Mouse (Mus musculus) retina, embryonic 14.5 days (tissue): ENCODE measurements around the gene Traf3ip3.

Experiments used
- DNase-seq: peaks from one replicate; pipeline ENCODE4 v3.0.0-alpha.2; 2015; ENCODE audit warnings: low spot score

Gene Traf3ip3

DNA sequence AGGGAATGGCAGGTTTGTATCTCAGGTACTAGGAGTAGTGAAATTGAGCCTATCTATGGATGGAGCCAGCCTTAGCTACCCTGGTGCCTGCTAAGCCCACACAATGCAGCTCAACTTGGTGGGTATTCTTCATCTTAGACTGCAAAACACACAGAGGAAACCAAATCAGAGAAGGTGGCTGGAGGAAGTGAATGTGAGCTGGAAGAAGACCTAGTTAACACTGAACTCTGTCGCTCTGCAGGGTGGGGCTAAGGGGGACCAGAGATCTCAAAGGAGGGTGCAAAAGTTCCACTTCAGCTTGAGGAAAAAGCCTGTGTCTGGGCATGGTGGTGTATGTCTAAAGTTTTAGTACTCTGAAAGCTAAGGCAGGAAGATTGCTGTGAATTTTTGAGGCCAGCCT is 41.9 kb downstream of the Traf3ip3 start:
- no peak for DNase-seq

DNA sequence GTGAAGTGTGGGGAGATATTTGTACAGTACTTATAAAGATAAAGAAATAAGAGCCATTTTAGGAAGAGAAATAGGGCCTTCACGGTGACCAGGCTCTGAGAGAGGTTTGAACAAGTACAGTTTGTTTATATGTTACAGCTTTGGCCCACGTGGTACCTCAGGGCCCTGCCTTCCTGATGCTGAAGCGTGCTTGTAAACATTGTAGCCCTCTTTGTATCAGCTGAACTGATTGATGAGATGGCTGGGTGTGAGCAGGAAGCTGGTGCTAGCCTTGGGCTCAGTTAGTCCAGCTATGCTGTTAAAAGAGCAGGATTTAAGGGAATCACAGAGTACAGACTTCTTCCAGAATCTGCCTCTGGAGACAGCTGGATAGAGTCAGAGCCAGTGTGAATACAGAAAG is 42.3 kb downstream of the Traf3ip3 start:
- no peak for DNase-seq

DNA sequence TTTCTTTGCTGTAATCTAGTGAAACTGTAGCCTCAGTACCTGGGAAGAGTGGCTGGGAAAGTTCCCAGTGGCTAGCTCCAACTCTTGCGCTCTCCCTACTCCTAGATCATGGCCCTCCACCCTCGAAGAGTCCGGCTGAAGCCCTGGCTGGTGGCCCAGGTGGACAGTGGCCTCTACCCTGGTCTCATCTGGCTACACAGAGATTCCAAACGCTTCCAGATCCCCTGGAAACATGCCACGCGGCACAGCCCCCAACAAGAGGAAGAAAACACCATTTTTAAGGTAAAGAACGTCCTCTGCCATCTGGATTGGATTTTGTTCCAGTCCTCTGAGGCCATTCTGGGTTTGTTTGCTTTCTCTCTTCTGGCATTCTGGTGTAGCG is 44.4 kb downstream of the Traf3ip3 start:
- no peak for DNase-seq

DNA sequence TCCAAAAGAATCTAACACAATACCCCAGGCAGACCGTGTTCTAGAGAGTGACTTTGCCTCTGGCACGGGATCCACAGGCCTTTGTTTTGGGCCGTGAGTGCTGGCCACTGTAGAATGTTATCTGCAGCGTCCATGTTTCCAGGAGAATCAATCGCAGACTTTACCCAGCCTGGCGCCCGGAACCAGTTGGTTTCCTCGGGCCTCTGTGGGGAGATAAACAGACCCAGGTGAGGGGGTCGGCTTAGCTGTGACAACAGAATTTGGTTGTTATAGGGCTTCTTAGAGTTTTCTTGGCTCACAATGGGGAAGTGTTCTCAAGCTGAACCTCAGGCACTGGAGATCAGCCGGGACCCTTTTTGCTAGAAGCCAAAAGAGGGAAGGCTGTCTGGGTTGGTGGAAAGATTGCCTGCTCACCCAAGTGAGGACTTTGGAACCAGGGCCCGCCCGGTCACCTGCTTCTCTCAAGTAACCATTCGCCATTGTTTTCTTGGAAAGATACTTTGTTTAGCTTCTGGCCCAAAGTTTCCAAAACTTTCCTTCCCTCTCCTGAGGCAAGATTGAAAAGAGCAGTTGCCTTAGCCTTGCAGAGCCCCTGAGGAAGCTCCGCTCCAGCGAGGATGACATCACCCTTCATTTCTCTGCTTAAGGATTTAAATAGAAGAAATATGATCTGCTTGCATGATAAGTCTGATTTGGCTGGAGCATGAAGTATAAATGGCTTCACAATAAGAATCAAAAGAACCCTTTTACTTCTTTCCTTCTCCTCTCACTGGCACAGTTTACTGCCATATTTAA is 45.0 kb downstream of the Traf3ip3 start:
- DNase-seq: no peak

DNA sequence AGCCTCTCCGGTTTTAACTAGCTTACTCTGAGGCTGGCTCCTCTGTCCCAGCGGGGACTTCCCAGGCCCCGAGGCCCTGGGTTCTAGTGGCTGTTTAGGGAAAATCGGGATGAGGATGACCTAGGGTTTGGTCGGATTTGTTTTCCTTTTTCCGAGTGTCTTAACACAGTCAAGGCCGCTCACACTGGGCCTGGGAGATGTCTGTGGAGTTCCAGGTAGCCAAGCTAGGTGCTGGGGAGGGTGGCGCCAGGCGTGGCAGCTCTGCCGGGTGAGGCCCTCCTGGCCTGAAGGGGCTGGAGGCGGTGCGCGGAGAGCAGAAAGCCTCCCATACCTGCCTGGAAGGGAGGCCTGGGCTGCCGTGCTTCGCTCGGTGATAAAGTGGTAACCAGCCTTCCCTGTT is 47.9 kb downstream of the Traf3ip3 start:
- no peak for DNase-seq

DNA sequence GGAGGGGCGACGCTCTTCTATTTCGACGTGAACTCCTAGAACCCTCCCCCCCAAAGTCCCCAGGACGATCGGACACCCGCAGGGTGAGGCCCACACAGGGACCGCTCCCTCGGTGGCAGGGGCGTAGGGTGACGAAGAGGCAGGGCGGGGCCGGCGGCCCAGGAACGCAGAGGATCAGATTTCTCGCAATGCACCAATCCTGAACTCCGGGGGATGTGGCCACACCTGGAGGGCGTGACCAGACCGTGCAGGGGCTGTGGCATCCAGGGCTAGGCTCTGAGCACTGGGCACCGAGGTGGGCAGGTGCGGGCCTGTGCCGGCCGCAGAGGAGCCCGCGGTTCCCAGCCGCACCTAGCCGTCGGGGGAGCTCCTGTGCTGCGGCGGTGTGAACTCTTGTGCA is 48.6 kb downstream of the Traf3ip3 start, which contains the start of gene Irf6:
TSS of gene Irf6 (plus strand) at position 240 of the 400 bp plus-strand sequence.
- DNase-seq: peak; percentile 44

DNA sequence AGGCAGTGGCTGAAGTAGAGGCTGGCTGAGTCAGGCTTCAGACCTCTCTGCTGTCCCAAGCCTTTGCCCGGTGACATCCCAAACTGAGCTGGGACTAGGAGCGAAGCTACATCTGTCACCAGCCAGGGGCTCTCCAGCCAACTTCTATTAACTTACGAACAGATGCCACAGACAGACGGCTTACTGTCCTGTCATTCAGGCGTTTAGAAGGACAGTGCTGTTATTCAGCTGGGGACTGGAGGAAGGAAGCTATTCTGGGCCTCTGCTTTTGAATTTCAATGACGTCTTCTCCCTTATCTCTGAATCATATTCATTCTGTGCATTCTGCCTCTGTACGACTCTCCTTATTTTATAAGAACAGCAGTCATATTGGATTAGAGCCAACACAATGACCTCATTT is 50.4 kb downstream of the Traf3ip3 start:
- DNase-seq: no peak

DNA sequence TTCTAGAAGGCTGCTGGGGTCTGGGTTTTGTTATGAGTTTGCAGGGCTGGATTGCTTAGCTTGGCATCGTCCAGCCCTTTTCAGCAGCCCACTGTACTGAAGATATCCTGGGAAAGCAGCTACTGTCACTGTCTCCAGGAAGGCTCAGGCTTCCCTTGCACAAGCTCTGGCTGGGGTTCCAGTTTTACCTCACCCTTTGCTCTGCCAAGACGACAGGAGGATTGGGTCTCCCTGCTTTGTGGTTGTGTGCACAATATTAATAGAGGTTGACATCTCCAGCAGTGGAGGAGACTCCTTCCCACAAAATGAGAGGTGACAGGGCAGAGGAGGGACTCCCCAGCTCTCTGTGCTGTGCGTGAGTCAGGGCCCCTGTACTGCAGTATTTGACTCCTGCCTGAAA is 52.3 kb downstream of the Traf3ip3 start:
- DNase-seq: no peak

DNA sequence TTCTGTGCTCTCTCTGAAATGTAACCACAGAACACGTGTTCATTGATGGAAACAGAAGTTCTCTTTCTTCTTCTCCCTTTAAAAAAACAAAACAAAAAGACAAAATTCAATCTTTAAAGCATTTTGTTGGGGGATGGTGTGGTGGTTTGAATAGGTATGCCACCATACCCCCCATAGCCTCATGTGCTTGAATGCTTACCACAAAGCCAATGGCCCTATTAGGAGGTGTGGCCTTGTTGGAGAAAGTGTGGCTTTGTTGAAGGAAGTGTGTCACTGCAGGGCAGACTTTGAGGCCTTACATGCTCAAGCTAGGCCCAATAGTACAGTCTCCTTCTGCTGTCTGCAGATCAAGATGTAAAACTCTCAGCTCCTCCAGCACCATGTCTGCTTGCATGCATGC is 55.1 kb downstream of the Traf3ip3 start:
- DNase-seq: no peak

DNA sequence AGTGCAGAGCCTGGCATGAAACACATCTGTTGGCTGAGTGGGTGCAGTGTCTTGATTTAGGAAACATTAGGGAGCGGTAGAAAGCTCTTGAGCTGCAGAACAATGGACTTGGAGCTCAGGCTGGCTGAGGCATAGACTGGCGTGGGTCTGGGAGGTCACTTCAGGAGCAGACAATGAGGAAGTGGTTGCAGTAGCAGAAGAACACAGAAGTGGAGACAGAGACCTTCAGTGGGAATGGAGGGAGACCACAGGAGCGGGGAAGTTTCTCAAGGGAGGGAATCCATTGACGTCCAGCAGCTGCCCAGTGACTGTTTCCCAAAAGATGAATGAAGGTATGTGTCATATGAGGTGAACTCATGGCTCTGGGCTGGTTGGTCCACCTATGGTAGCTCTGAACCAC is 56.4 kb downstream of the Traf3ip3 start:
- DNase-seq: no peak

DNA sequence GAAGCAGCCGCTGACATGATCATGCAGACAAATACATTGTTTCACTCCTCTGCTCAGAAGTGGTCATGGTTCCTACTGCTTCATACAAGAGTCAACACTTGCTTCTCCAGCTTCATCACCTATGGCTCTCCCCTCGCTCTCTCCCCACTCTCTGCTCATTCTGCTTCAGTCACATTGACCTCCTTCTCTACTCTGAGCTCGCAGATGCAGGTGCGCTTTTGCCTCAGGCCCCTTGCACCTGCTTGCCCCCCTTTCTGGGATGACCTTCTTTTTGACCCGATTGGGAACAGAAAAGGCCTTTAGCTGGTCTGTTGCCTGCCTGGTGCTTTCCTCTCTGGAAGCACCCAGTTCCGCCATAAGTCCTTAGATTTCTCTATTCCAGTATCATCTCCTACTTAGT is 57.0 kb downstream of the Traf3ip3 start:
- DNase-seq: no peak

DNA sequence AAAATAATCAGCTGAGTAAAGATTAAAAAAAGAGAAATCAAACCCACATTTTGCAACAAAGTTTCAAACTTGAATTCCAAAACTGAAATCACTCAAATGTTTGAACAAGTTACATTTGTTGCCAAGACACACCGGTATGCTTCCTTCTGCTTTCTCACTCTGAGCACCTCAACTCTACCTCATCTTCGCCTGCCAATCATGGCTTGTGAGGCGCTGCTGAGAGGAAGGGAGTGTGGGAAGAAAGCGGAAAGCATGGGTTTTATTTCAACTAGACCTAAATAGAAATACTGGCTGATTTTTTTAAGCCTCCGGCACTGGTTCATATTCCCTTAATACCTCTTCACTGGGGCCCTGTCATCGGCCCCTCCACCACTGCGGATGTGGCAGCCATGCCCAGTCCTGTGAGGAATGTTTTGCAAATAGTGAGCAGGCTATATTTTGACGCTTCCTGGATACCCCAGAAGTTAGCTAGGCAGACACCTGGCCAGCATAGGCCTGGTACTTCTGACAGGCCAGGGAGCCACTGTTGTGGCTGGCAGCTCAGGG is 58.9 kb downstream of the Traf3ip3 start:
- no peak for DNase-seq

DNA sequence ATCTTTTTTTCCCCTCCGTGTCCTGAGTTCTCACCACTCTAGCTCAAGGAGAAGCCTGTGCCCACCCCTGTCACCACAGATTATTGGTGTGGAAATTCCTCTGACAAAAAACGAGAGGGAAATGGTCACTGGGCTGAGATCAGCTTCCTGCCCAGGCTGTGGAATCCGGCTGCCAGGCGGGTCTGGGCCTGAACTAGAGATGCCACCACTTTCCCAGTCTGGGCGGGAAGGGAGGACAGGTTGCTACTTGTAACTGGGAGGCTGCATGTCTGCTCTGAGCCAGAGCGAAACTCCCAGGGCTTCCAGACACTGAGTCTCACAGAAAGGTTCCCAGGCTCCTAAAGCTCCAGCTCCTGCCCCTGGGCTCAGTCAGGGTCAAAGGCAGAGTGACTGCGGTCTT is 60.4 kb downstream of the Traf3ip3 start:
- no peak for DNase-seq

DNA sequence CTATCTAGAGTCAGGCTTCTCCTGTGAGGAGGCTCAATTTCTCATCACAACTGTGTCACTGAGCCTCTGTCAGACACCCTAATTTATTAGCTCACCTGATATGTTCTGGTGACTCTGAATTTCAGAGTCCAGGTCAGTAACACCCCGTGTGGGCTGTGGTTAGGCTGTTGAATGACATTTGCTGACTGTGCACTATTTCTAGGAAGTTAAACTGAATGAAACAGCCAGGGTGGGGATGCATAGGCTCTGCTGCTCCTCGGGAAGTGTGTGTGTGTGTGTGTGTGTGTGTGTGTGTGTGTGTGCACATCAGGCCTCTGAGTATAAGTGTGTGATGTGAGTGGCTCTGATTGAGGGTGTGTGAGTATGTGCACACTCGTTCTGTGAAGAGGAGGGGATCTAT is 62.8 kb downstream of the Traf3ip3 start:
- DNase-seq: no peak

DNA sequence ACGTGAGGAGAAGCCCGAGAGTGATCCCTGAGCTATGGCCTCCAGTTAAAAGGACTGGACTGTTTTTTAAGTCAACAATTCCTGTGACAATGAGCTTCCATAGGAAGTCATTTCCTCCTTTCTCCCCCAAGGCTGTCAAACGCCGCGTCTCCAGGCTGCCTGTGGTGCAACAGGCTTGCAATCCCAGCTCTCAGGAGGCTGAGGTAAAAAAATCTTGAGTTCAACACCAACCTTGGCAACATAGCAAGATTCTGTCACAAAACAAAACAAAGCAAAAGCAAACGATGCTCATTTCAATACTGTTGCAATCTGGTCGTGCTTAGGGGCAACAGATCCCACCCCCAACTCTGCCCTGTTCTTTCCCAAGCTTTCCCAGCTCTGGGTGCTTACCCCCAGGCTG is 63.4 kb downstream of the Traf3ip3 start:
- no peak for DNase-seq

DNA sequence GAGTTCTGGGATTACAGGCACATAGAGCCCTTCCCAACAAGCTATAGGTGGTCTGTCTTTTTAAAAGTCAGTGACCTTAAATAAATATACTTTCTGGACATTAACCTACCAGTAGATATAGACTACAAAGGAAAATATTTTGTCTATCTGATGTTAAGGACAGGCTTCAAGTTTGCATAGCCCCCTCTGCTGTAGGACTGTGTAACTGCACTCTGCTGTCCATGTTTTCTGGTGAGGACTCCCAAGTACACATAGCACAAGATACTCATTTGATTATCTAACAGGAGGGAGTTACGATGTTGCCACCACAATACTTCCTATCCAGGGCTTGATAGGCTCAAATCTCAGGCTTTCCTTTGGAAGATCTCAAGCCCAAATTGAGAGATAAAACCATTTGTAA is 67.8 kb downstream of the Traf3ip3 start:
- peak; percentile 31 for DNase-seq

DNA sequence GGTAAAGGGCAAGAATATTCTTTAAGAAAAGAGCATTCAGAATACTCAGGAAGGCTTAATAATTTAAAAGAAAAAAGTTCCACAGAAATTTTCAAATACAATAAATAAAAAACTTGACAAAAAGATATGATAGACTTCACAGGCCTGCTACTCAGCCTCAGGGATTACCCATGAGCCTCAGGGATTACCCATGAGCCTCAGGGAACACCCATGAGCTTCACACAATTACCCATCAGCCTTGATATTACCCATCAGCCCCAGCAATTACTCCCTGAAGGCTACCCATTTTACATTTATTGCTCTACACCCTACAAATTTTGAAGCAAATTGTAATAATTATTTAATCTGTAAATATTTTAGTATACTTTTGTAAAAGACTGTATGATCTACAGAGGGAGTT is 69.1 kb downstream of the Traf3ip3 start:
- DNase-seq: no peak

DNA sequence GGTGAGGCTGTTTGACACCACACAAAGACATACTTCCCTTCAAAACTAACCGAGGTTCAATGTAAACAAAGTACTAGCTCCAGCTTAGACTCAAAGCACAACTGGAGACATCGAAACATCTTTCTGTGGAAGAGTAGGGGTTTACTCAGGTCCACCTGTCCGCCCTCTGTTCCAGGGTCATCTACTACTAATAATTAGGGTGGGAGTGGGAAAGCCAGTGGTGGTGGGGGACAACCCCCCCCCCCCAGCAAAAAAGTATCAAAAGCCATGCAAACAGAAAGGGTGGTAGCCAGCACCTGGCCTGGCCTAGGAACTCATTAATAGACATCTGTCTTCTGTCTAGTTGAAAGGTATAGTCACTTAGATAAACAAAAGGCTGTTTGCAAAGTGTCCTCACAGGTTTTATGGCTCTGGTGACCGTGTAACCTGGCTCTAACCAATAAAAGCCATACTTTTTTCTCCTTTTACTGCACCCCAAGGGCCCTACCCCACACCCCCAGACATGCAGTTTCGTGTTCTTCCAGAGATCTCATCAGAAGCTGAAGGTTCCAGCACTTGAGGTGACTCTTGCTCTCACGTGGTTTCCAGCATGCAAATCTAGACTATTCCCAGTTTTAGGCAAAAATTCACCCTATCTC is 70.1 kb downstream of the Traf3ip3 start:
- no peak for DNase-seq

DNA sequence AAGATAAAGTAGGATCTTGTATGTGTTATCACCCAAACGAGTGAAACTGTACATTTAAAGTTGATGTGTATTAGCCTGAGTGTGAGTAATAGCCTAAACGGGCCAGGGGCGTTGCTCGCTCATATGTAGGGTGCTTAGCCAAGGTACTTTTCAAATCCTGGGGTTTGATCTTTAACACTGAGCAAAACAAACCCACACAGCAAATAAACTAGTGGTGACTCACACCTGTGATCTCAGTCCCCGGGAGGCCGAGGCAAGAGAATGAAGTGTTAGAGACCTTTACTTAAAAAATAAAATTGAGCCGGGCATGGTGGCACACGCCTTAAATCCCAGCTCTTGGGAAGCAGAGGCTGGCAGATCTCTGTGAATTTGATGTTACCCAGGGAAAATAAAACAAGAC is 70.7 kb downstream of the Traf3ip3 start:
- no peak for DNase-seq

DNA sequence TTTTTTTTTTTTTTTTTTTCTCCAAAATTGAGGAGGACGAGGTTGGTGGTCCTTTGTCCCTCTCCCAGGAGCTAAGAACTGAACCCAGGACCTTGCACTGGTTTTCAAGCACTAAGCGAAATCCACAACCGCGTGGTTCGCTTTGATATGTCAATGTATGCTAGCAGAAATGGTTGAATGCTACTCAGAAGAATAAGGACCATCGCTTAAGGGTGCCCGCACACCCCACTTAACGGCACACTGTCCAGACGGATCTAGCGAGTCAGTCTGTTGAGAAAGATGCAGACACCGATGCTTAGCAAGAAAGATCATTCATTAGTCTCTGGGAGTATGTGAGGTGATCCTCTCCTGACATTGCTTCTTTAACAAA is 71.1 kb downstream of the Traf3ip3 start:
- no peak for DNase-seq

DNA sequence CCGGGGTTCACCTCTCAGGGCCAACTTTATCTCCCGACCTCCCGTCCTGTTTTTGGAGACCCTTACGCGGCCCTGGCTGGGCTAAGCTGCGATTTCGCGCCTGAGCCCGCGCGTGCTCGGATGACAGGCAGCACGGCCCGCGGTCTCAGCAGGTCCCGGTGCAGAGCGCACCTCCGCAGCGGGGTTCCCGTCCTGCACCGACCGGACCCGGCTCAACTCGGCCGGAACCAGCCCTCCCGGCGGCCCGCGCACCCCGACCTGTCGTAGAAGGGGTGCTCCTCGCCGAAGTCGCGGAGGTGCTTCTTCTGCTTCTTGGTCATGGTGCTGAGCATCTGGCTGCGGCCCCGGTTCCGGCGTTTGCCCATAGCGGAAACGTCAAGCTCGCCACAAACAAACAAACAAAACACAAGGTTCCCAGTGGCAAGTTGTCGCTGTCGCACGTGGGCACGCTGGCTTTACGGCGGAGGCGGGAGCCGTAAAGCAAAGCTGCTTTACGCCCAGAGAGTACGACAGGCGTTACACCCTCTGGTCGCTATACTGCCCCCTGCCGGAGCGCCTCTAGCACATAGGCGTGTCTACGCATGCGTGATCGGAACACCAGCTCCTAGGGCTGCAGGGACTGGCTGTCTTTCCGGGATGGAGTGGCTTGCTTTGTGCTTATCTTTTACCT is 71.6 kb downstream of the Traf3ip3 start, which contains the start of gene Diexf:
TSS of gene Diexf (minus strand) at position 487 of the 670 bp plus-strand sequence.
- peak; percentile 100 for DNase-seq

DNA sequence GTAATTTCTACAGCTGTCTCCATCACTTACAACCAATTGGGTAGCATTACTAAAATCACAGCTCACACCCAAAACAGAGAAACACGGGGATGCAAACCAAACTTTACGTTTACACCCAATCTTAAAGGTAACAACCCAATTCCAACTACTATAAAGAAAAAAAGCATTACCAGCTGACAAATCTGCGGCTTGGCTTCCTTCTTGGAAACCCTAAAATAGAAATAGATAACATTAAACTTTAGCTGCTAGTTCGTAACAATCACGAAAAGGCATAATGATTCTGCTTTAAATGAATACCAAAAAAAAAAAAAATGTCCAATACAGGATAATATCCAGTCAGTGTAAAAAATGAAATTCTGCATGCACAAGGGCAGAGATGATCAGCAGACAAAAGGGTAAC is 72.2 kb downstream of the Traf3ip3 start:
- DNase-seq: no peak

DNA sequence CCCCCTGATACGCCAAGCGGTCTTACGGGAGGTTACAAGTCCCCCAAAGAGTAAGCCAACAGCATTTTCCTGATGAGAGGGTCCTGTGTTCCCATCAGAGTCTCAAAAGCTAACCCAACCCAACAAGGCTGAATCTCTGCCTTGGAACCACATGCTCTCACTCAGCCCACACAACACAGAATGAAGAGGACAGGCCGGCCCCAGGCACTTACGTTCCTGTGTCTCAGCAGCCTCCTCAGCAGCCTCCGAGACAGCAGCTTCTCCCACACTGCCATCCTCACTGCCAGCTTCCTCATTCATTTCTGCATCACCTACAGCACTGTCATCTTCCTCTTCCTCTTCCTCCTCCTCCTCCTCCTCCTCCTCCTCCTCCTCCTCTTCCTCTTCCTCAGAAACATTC is 73.4 kb downstream of the Traf3ip3 start:
- DNase-seq: no peak
